Mouse (Mus musculus): ENCODE results near the gene Ndufs7. TPM values are rescaled to one million over a fixed set of nuclear protein-coding genes. Genes with fewer than 3 reads are reported as not detected.
A peak's percentile ranks its signal among the peaks of the same experiment; 100 is the strongest.

Gene Ndufs7
- total RNA-seq, 2 experiments from 2014 or later, result 142 to 161 TPM

- intact Hi-C loops (cut with DNase I), result no loop called here
- DNase-seq (ENCODE audit: extremely low spot score in 1 of 2, low spot score in 2 of 2), result peak in 1 of 2 experiments; percentile 4
Observed at GRCm38 (mm10) chr10:80301256-80302081, 52.5 kb downstream of the Ndufs7 start.

GRCm38 (mm10) chr10:80302082-80302355 lies 53.1 kb downstream of the Ndufs7 start:
- intact Hi-C loops (cut with DNase I), result no loop called here
- DNase-seq (ENCODE audit: extremely low spot score in 1 of 2, low spot score in 2 of 2), result no peak

- DNase-seq (ENCODE audit: extremely low spot score in 1 of 2, low spot score in 2 of 2), result peak; percentile 69 to 90
- intact Hi-C loops (cut with DNase I), result no loop called here
Observed at GRCm38 (mm10) chr10:80302471-80302881, 53.6 kb downstream of the Ndufs7 start.

- DNase-seq (ENCODE audit: extremely low spot score in 1 of 2, low spot score in 2 of 2), result no peak
- intact Hi-C loops (cut with DNase I), result no loop called here
Observed at GRCm38 (mm10) chr10:80304458-80304857, 55.5 kb downstream of the Ndufs7 start.

GRCm38 (mm10) chr10:80304862-80305261 lies 55.9 kb downstream of the Ndufs7 start:
- intact Hi-C loops (cut with DNase I), result no loop called here
- DNase-seq (ENCODE audit: extremely low spot score in 1 of 2, low spot score in 2 of 2), result no peak

Small RNAs within 50 kb of the gene (microRNA-seq; reads per million reads assigned to microRNA genes)
- gene Mir6911, result 3.7 reads per million, percentile 9 among the genes with 10 or more reads in this experiment

Other genes with a start within 250 kb of the Ndufs7 start
- 1 to 10 TPM; 3.3 to 4.5 TPM for gene Arhgap45, start 232.5 kb upstream of the Ndufs7 start, total RNA-seq (2021)
- gene Polr2e, start 209.3 kb upstream of the Ndufs7 start, total RNA-seq (2021), result 10 to 100 TPM; 64.1 to 66.0 TPM
- gene Gpx4, start 202.0 kb upstream of the Ndufs7 start, total RNA-seq (2021), result 100 to 1,000 TPM; 436 to 469 TPM
- gene Sbno2, start 143.6 kb upstream of the Ndufs7 start, total RNA-seq (2021), result 10 to 100 TPM; 20.4 to 21.2 TPM
- 10 to 100 TPM; 81.6 to 93.4 TPM for gene Stk11, start 133.3 kb upstream of the Ndufs7 start, total RNA-seq (2021)
- gene Atp5d, start 110.5 kb upstream of the Ndufs7 start, total RNA-seq (2021), result 100 to 1,000 TPM; 342 to 379 TPM
- 100 to 1,000 TPM; 394 to 415 TPM for gene Cbarp, start 108.3 kb upstream of the Ndufs7 start, total RNA-seq (2021)
- 100 to 1,000 TPM in 1 of 2 experiments, 10 to 100 TPM in 1; 92.6 to 103 TPM for gene Midn, start 100.8 kb upstream of the Ndufs7 start, total RNA-seq (2021)
- 100 to 1,000 TPM; 138 to 151 TPM for gene Cirbp, start 83.1 kb upstream of the Ndufs7 start, total RNA-seq (2021)
- 1 to 10 TPM; 4.5 TPM for gene 1600002K03Rik, start 76.2 kb upstream of the Ndufs7 start, total RNA-seq (2021)
- 10 to 100 TPM; 18.4 to 19.1 TPM for gene Efna2, start 69.6 kb upstream of the Ndufs7 start, total RNA-seq (2021)
- gene Mum1, start 22.7 kb upstream of the Ndufs7 start, total RNA-seq (2021), result 10 to 100 TPM; 43.5 to 45.3 TPM
- gene Gamt, start 11.9 kb downstream of the Ndufs7 start, total RNA-seq (2021), result 10 to 100 TPM; 25.9 to 26.0 TPM
- 10 to 100 TPM; 95.2 to 98.6 TPM for gene Dazap1, start 12.4 kb downstream of the Ndufs7 start, total RNA-seq (2021)
- gene Rps15, start 43.3 kb downstream of the Ndufs7 start, total RNA-seq (2021), result 100 to 1,000 TPM; 784 to 803 TPM
- gene Apc2, start 46.9 kb downstream of the Ndufs7 start, total RNA-seq (2021), result 100 to 1,000 TPM; 175 to 194 TPM
- gene 2310011J03Rik, start 71.4 kb downstream of the Ndufs7 start, total RNA-seq (2021), result 10 to 100 TPM; 19.9 to 21.0 TPM
- 1 to 10 TPM; 9.8 to 9.9 TPM for gene Pcsk4, start 80.4 kb downstream of the Ndufs7 start, total RNA-seq (2021)
- gene Reep6, start 80.8 kb downstream of the Ndufs7 start, total RNA-seq (2021), result 10 to 100 TPM in 1 of 2 experiments, 1 to 10 TPM in 1; 9.3 to 10.1 TPM
- gene Adamtsl5, start 99.3 kb downstream of the Ndufs7 start, total RNA-seq (2021), result under 1 TPM; 0.66 to 0.85 TPM
- 1 to 10 TPM; 3.1 to 5.1 TPM for gene Plk5, start 107.3 kb downstream of the Ndufs7 start, total RNA-seq (2021)
- gene Mex3d, start 138.5 kb downstream of the Ndufs7 start, total RNA-seq (2021), result 10 to 100 TPM; 31.1 to 35.4 TPM
- gene Mbd3, start 150.4 kb downstream of the Ndufs7 start, total RNA-seq (2021), result 100 to 1,000 TPM; 121 to 124 TPM
- gene Uqcr11, start 157.7 kb downstream of the Ndufs7 start, total RNA-seq (2021), result 100 to 1,000 TPM; 508 to 513 TPM
- gene Tcf3, start 184.5 kb downstream of the Ndufs7 start, total RNA-seq (2021), result 10 to 100 TPM; 29.6 to 31.1 TPM
- gene Onecut3, start 245.7 kb downstream of the Ndufs7 start, total RNA-seq (2021), result not detected